Mouse (Mus musculus): ENCODE measurements at regions not wholly inside any gene's neighbourhood (a gene's known extent, or its start where the extent isn't known, plus 50 kb on each side); places are given as distances from the start of the nearest gene placed in this dataset.

GRCm38 (mm10) chr16:76455499-76456299, 82.1 kb upstream of the Nrip1 start:
- DNase-seq (ENCODE audit: low spot score in 2 of 2): no peak
- Histone ChIP-seq H3K27ac (no peak overlapping the region), H3K4me3 (no peak overlapping the region)
- no peak for TF ChIP-seq CTCF (conservative IDR thresholded peaks at IDR 0.05)

- H3K27ac ChIP-seq: no peak overlapping the region
- TF ChIP-seq CTCF (conservative IDR thresholded peaks at IDR 0.05): no peak
- no peak overlapping the region for H3K4me3 ChIP-seq
- no peak for DNase-seq (ENCODE audit: low spot score in 2 of 2)
These were observed 81.3 kb upstream of the Nrip1 start for GRCm38 (mm10) chr16:76454741-76455465.

- Histone ChIP-seq H3K27ac (no peak overlapping the region), H3K4me3 (no peak overlapping the region)
- TF ChIP-seq CTCF (conservative IDR thresholded peaks at IDR 0.05): no peak
- no peak for DNase-seq (ENCODE audit: low spot score in 2 of 2)
These were observed 80.0 kb upstream of the Nrip1 start for GRCm38 (mm10) chr16:76453457-76454200.

- H3K27ac ChIP-seq: no peak overlapping the region
- H3K4me3 ChIP-seq: no peak overlapping the region
- no peak for DNase-seq (ENCODE audit: low spot score in 2 of 2)
- TF ChIP-seq CTCF (conservative IDR thresholded peaks at IDR 0.05): no peak
These were observed 75.1 kb upstream of the Nrip1 start for GRCm38 (mm10) chr16:76448773-76449172.

- H3K27ac ChIP-seq: no peak overlapping the region
- no peak for DNase-seq (ENCODE audit: low spot score in 2 of 2)
- TF ChIP-seq CTCF (conservative IDR thresholded peaks at IDR 0.05): no peak
- no peak overlapping the region for H3K4me3 ChIP-seq
These were observed 73.4 kb upstream of the Nrip1 start for GRCm38 (mm10) chr16:76447033-76447432.

GRCm38 (mm10) chr16:76444668-76445067, 71.0 kb upstream of the Nrip1 start:
- no peak for DNase-seq (ENCODE audit: low spot score in 2 of 2)
- H3K27ac ChIP-seq: no peak overlapping the region
- H3K4me3 ChIP-seq: no peak overlapping the region
- no peak for TF ChIP-seq CTCF (conservative IDR thresholded peaks at IDR 0.05)

- DNase-seq (ENCODE audit: low spot score in 2 of 2): no peak
- H3K27ac ChIP-seq: no peak overlapping the region
- TF ChIP-seq CTCF (conservative IDR thresholded peaks at IDR 0.05): no peak
- H3K4me3 ChIP-seq: no peak overlapping the region
These were observed 69.0 kb upstream of the Nrip1 start for GRCm38 (mm10) chr16:76442635-76443034.

GRCm38 (mm10) chr16:76441803-76442448, 68.3 kb upstream of the Nrip1 start:
- no peak overlapping the region for H3K27ac ChIP-seq
- no peak for TF ChIP-seq CTCF (conservative IDR thresholded peaks at IDR 0.05)
- no peak overlapping the region for H3K4me3 ChIP-seq
- DNase-seq (ENCODE audit: low spot score in 2 of 2): no peak

GRCm38 (mm10) chr16:76438093-76438883, 64.7 kb upstream of the Nrip1 start:
- TF ChIP-seq CTCF (conservative IDR thresholded peaks at IDR 0.05): no peak
- DNase-seq (ENCODE audit: low spot score in 2 of 2): no peak

GRCm38 (mm10) chr16:76436290-76436689, 62.7 kb upstream of the Nrip1 start:
- no peak for TF ChIP-seq CTCF (conservative IDR thresholded peaks at IDR 0.05)
- no peak overlapping the region for H3K4me3 ChIP-seq

More at GRCm38 (mm10) chr16:76438093-76438883, 64.7 kb upstream of the Nrip1 start:
- Histone ChIP-seq H3K4me3 (no peak overlapping the region), H3K27ac (no peak overlapping the region)

GRCm38 (mm10) chr16:76433076-76433825, 59.6 kb upstream of the Nrip1 start:
- TF ChIP-seq CTCF (conservative IDR thresholded peaks at IDR 0.05): no peak
- peak in 1 of 2 experiments; percentile 23 for DNase-seq (ENCODE audit: low spot score in 2 of 2)
- no peak overlapping the region for H3K27ac ChIP-seq
- peak overlapping the region; percentile 51 for H3K4me3 ChIP-seq

More at GRCm38 (mm10) chr16:76436290-76436689, 62.7 kb upstream of the Nrip1 start:
- no peak overlapping the region for H3K27ac ChIP-seq
- no peak for DNase-seq (ENCODE audit: low spot score in 2 of 2)

Data from layer of hippocampus, adult 2 months (tissue).